Mouse (Mus musculus) C2C12 (cell line): ENCODE results near the gene Sdk2. TPM values are rescaled to one million over a fixed set of nuclear protein-coding genes. Genes with fewer than 3 reads are reported as not detected.

Source experiments
- H3K27me3 ChIP-seq: one replicate; pipeline ENCODE4 v1.6.1; 2011; ENCODE audit not compliant: control insufficient read depth, insufficient read depth, insufficient read length
- H3K36me3 ChIP-seq: one replicate; pipeline ENCODE4 v1.6.1; 2011; ENCODE audit not compliant: control insufficient read depth, insufficient read depth
- H3K4me3 ChIP-seq: one replicate; pipeline ENCODE4 v1.5.1; 2011; ENCODE audit warnings: mild to moderate bottlenecking, control low read depth; ENCODE audit not compliant: poor library complexity, insufficient read depth, severe bottlenecking
- H3K79me2 ChIP-seq: one replicate; pipeline ENCODE4 v1.6.1; 2011; ENCODE audit not compliant: control insufficient read depth, insufficient read depth
- H3K79me3 ChIP-seq: one replicate; pipeline ENCODE4 v1.6.1; 2011; ENCODE audit warnings: low read depth, control low read depth
- H3ac ChIP-seq: one replicate; pipeline ENCODE3; 2011; ENCODE audit warnings: low read depth; ENCODE audit not compliant: control insufficient read depth, insufficient read length
- CEBPB ChIP-seq: IDR thresholded peaks from one replicate; pipeline ENCODE4 v1.6.1; 2011; ENCODE audit warnings: low read depth, mild to moderate bottlenecking, control low read depth, moderate library complexity
- CTCF ChIP-seq: IDR thresholded peaks from one replicate; pipeline ENCODE4 v1.5.1; 2011; ENCODE audit not compliant: control insufficient read depth, insufficient read depth, insufficient read length
- FOSL1 ChIP-seq: IDR thresholded peaks from one replicate; pipeline ENCODE4 v1.8.0; 2011; ENCODE audit warnings: mild to moderate bottlenecking, low read length; ENCODE audit not compliant: poor library complexity, insufficient read depth, severe bottlenecking
- MAX ChIP-seq: IDR thresholded peaks from one replicate; pipeline ENCODE4 v1.6.1; 2011; ENCODE audit warnings: mild to moderate bottlenecking, control low read depth
- MYOD1 ChIP-seq: IDR thresholded peaks from one replicate; pipeline ENCODE4 v1.6.1; 2011; ENCODE audit warnings: low read depth; ENCODE audit not compliant: control insufficient read depth, insufficient read length
- MYOG ChIP-seq: IDR thresholded peaks from one replicate; pipeline ENCODE4 v1.6.1; 2011; ENCODE audit not compliant: control insufficient read depth, insufficient read length; ENCODE audit errors: extremely low read depth
- USF1 ChIP-seq: IDR thresholded peaks from one replicate; pipeline ENCODE4 v1.6.1; 2011; ENCODE audit warnings: low read depth, mild to moderate bottlenecking, control low read depth, moderate library complexity
- polyA plus RNA-seq: library from polyadenylated mRNA; unstranded; fragments of >200 nt; fragmentation: generic; extraction: Trizol; gene quantifications from one replicate; pipeline ENCODE4 v1.2.1, GENCODE M21; 2012; ENCODE audit warnings: missing spikeins

The Sdk2 gene
- polyA plus RNA-seq, 1 experiment = 0.05 TPM

DNA sequence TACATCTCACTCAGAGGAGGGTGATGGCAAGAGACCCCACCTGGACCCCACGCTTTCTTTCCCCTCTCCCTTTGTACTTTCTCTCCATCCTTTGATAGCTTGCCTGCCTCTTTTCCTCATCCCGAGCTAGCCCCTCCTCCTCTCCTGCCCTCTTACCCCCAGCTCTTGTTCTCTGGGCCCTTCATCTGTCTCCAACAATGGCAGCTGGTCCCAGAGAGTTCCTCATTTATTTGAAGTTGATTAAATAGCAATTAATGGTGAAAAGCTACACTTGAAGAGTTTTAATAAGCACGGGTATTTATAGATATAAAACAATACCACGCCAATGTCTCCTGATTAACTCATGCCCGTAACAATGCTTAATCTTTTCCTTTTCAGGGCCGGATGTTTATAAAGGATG is 222.9 kb downstream of the Sdk2 start:
- H3K4me3 ChIP-seq = no peak overlapping the region

DNA sequence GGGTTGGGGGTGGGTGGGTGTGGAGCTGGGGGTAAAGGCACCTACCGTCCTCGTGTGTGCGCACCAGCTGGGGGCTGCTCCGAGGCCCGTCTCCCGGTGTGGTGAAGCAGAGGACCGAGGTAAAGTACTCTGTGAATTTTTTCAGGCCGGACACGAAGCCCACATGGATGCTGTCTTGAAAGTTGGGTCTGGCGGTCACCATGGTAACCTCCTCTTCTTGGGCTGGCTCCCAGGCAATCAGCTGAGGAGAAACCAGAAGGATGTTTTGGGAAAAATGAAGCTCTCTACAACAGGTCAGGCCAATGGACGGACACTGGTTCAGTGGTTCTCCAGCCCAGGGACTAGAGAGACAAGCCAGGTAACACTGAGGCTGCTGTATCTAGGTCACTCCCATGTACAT is 224.0 kb downstream of the Sdk2 start:
- Histone ChIP-seq H3K27me3 (no peaks in the 10 kb centered on the region), H3ac (no peak overlapping the region), H3K36me3 (no peaks in the 10 kb centered on the region), H3K4me3 (no peak overlapping the region), H3K79me3 (no peaks in the 10 kb centered on the region), H3K79me2 (no peaks in the 10 kb centered on the region)
- TF ChIP-seq MYOG = no peak
- TF ChIP-seq FOSL1 = no peak
- no peak for TF ChIP-seq CTCF
- no peak for TF ChIP-seq CEBPB
- no peak for TF ChIP-seq MYOD1
- TF ChIP-seq MAX = no peak
- no peak for TF ChIP-seq USF1

More for the DNA sequence above, 222.9 kb downstream of the Sdk2 start:
- Histone ChIP-seq H3K79me2 (no peaks in the 10 kb centered on the region), H3ac (no peak overlapping the region), H3K79me3 (no peaks in the 10 kb centered on the region), H3K27me3 (no peaks in the 10 kb centered on the region), H3K36me3 (no peaks in the 10 kb centered on the region)
- TF ChIP-seq MYOD1 (no peak), USF1 (no peak), MAX (no peak), FOSL1 (no peak), MYOG (no peak), CTCF (no peak)

DNA sequence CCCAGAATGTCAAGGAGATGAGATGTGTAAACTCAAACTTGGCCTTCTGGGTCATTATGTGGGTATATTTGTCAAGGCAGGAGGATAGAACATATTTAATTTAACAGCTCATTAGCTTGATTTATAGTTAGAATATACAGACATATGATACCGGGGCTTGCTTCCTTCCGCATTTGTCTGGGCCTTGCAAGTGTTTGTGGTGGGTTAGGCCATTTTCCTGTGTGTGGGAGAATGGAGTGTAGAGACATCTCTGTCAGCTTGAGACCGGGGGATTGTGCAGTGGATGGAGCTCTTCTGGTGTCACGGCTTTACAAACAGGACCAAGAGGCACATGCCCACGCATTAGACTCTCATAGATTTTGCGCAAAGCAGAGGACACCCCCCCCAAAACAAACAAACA is 235.2 kb downstream of the Sdk2 start:
- no peaks in the 10 kb centered on the region for H3K27me3 ChIP-seq
- no peak overlapping the region for H3ac ChIP-seq
- no peaks in the 10 kb centered on the region for H3K36me3 ChIP-seq
- TF ChIP-seq USF1 (no peak), MAX (no peak), FOSL1 (no peak), MYOG (no peak), MYOD1 (no peak), CTCF (no peak)
- H3K4me3 ChIP-seq = no peak overlapping the region
- no peaks in the 10 kb centered on the region for H3K79me2 ChIP-seq
- H3K79me3 ChIP-seq = no peaks in the 10 kb centered on the region

DNA sequence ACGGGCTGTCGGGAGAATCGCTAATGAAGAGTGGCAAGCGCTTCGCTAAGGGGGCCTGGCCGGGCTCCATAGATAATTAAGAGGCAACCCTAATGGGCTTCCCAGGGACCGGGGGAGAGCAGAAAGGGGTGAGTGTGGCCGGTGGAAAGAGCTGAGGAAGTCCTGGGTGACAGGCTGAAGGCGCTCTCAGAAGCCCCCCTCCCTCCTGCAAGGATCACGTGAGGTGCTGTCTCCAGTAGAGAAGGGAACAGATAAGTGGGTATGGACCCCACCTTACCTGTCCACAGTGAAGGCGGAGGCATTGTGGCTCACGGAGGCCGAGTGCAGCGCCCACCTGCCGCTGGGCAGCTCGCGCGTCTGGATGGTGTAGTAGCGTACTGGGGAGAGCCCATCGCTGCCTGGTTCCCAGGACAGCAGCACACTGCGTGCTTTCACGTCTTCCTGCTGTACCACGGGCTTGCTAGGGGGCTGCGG is 238.7 kb downstream of the Sdk2 start:
- TF ChIP-seq MYOD1 = no peak
- TF ChIP-seq CEBPB = no peak
- TF ChIP-seq MYOG = no peak
- no peak for TF ChIP-seq CTCF
- TF ChIP-seq FOSL1 = no peak
- TF ChIP-seq MAX = no peak
- TF ChIP-seq USF1 = no peak
- H3K27me3 ChIP-seq = no peaks in the 10 kb centered on the region
- no peaks in the 10 kb centered on the region for H3K79me2 ChIP-seq
- no peaks in the 10 kb centered on the region for H3K79me3 ChIP-seq
- H3K36me3 ChIP-seq = no peaks in the 10 kb centered on the region
- no peak overlapping the region for H3K4me3 ChIP-seq
- H3ac ChIP-seq = no peak overlapping the region

DNA sequence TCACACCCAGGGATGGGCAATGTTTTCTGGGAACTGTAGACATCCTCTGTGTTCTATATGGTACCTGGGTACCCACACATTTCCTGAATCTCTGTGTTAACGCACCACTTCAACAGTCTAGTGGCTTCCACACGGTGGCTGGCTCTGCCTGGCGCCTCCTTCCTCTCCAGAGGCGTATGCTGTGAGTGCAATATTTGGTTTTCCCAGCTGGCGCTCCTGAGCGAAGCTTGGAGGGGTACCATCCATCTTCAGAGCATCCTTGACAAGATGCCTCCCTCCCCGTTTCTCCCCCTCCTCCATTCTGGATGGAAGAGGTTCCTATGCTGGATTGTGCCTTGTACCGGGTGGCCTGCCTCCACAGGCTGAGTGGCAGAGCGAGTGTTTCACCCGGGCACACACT is 246.8 kb downstream of the Sdk2 start:
- Histone ChIP-seq H3K79me2 (no peaks in the 10 kb centered on the region), H3ac (no peak overlapping the region), H3K79me3 (no peaks in the 10 kb centered on the region), H3K27me3 (no peaks in the 10 kb centered on the region), H3K4me3 (no peak overlapping the region), H3K36me3 (no peaks in the 10 kb centered on the region)
- TF ChIP-seq CTCF = no peak
- TF ChIP-seq USF1 = no peak
- TF ChIP-seq MYOD1 = no peak

DNA sequence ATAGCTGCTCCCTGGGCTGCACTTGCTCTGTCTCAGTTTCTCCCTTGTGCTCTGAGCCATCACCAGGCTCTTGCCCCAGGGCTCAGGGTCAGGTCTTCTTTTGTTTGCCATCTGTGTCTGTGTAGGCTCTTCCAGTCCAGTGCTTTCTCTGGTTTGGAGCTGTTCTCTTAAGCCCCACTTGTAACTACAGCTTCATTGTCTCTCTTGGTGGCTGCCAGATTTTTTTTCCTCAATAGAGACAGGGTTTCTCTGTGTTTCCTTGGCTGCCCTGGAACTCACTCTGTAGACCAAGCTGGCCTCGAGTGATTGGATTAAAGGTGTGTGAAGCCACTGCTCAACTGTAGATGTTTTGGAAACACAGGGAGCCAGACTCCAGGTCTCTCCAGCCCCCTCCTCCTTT is 247.8 kb downstream of the Sdk2 start:
- no peaks in the 10 kb centered on the region for H3K36me3 ChIP-seq
- no peaks in the 10 kb centered on the region for H3K27me3 ChIP-seq
- TF ChIP-seq MAX = no peak
- TF ChIP-seq FOSL1 = no peak
- TF ChIP-seq CEBPB = no peak
- H3K4me3 ChIP-seq = no peak overlapping the region
- H3K79me3 ChIP-seq = no peaks in the 10 kb centered on the region
- no peak overlapping the region for H3ac ChIP-seq
- no peaks in the 10 kb centered on the region for H3K79me2 ChIP-seq
